Mouse (Mus musculus) adrenal gland, adult (tissue): ENCODE data around the gene Chit1.

ENCODE experiments used
- DNase-seq, 2 experiments: peaks; one replicate each; pipeline ENCODE4 v3.0.0; 2022 to 2023; ENCODE audit warnings: low spot score in 1 of 2; ENCODE audit not compliant: inconsistent age in 2 of 2

The Chit1 gene

DNA sequence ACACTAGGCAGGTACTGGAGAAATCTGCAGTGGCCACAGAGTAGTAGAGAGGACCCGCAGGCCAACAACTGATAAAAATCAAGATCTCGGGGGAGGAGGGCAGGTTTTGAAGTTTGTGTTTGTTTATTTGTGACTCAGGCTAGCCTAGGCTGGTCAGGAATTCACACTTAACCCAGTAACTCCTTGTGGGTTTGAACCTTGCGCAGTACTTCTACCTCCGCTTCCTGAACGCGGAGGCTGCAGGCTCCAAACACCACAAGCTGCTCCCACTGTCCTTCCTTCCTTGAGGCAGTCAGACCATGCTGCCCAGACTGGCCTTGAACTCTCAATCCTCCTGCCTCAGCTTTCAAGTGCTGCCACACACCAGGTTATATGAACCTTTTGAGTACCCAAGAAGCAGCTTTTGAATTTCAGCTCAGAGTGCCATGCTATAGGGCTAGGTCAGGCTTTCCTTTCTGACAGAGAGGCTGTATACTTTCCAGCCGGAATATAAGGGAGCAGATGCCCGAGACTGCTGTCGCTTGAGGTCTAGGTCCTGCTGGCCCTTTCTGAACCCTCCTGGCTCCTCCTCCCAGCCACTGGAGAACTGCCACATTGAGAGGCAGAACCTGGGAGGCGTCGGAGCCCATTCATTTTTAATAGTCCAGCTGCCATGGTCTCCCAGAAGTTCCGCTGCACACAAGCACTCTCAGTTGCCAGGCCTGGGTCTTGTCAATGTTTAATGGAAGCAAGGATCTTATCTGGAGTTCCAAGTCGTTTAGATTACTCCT lies 12.9 kb upstream of the Chit1 start:
- peak; percentile 74 to 87 for DNase-seq

DNA sequence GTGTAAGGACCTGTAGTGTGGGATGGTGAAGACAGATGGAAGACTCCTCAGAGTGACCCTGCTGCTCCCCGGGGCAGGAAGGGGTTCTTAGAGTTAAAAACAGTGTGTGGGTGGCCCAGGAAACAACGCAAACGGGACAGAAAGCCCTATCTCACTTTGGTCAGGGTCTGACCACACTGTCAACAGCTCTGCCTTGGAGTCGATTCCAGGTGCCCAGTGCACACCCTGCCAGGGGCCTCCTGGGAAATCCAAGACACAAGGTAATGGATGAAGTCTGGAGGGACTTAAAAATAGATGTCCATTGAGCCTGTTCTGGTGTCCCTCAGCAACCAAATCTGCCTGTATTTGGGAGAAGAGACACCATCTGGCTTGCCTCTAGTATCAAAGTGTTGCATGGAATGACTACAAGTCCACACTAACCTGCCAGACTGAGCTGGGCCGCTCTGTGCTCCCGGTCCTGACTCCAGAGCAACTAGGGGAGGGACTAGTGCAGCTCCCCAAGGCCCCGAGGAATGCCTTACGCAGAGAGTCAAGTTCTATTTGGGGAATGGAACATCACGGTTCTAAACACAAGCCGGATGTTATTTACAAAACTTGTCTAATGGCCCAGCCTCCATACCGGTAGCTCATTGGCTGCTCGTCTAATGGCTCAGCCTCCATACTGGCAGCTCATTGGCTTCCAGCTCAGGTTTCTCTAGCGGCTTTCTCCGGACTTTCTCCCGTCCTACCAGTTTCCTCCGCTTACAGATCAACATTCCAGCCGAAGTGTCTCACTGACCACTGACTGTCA lies 12.1 kb upstream of the Chit1 start:
- peak; percentile 93 to 96 for DNase-seq

DNA sequence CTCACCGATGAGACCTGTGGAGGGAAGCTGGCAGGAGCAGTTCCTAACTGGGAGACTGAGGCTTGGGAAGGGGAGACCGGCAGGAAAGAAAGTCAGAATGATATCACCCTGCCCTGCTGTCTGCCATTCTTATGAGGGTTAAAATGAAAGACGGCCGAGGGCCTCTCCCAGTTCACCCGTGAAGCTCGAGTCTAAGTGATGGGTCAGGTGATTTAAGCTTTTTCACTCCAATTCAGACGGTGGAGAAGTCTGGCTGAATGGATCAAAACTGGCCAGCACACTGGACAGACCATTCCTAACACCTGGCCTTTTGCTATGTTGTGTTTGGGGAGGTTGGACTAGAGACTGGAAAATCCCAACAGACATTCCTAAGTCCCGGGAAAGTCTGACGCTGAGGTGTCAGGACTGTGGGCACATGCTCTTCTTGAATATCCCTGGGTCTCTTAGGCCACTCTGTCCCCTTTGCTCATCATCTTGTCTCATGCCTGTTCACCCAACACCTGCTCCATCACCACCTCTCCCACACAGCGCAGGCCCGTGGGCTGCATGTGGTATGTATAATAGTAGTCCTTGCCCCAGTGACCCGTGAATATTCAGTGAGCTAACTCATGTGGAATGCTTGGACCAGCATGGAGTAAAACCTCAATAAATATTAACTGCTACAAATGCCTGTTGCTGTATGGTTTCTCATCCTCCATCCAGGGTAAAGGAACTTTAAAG lies 11.4 kb upstream of the Chit1 start:
- peak in 1 of 2 experiments; percentile 50 for DNase-seq

DNA sequence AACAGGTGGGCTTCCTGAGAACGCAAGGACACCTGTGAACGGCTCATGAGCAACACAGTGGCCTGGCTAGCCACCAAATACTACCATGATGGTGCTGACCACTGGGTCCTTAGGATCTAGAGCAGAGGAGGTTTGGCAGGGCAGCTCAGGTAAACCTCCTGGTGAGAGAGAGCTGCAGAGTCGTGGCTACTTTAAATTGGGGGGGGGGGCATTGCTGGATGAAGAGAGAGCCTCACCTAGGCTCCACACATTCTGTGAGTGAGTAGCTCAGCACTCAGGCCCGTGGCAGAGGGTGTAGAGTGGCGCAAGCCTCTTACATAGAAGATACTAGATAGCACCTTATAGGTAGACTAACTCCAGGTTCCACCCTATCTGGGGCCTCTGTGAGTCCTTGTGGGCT lies 10.6 kb upstream of the Chit1 start:
- DNase-seq = no peak

DNA sequence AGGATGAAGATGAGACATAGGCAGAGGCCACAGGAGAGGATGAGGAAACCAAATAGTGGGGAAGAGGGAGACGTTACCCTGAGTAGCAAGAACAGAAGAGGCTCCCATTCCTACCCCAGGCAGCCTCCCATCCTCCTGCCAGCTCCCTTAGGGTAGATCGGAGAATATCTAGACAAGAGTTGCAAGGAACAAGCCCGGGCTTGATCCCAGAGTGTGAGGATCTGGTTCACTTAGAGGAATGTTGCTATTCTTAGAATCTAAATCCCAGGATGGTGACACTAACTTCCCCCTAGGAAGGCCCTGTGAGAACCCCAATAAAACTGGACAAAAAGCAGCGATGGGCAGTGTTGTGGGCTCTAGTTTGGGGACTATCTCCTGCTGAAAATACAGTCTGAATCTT lies 10.1 kb upstream of the Chit1 start:
- DNase-seq = peak; percentile 18 to 37

DNA sequence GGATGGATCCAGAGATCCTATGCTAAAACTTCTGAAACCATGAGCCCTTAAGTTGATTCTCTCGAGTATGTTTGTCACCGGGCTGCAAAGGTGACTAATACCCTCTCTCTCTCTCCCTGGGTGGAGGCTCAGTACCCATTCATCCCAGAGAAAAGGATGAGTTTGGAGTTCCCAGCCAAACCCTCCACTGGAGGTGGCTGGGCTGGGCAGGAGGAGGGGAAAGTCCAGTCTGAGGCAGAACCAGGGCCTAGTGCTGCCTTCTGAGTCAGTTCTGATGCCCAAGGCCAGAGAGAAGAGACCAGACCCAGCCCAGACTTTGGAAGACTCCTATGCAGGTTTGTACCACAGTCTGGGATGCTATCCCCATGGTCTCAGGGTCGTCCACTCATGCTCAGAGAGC lies 9.4 kb upstream of the Chit1 start:
- DNase-seq = peak; percentile 45 to 50

DNA sequence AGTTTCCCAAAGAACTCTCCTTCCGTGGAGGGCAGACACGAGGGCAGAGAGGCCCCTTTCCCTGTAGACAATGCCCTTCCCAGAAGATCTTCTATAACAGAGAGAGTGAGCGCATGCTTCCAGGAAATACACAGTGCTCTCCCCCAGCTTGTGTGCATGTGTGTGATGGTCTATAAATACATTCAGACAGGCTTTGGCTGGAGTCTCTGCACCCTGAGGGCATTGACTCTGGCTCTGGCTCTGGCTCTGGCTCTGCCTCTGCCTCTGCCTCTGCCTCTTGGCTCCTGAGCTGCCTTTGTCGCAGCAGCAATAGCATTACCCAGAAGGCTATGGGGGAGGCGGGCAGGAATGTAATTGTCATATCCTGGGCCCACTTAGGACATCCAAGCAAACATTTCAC lies 7.2 kb upstream of the Chit1 start:
- peak; percentile 31 to 45 for DNase-seq

DNA sequence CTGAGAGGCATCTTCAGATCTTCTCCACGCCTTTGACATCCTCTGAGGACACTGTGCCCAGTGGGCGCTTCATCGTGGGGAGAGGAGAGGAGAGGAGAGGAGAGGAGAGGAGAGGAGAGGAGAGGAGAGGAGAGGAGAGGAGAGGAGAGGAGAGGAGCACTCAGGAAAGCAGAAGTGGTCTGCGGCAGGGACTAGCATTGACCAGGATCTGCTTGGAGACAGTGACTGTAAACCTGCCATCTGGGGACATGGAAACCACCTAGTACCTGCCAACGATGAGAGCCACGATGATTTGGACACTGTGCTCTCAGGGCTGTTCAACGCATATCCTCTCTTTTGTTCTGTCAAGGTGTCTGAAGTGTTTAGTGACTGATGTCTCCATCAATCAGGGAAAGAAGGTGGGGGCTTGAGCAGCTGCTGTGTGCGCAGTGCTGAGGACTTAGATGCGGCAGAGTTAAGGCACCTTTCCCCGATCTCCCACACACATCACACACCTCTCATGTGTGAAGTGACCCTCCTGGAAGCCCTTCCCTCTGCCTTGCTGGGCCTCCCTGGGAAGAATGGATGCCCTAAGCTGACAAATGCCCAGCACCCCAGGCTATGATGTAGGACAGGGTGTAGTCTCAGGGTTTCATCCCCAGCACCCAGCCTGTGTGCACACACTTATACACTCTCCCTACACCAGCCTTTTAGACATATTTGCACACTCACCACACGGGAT lies 5.8 kb upstream of the Chit1 start:
- peak; percentile 12 to 37 for DNase-seq

DNA sequence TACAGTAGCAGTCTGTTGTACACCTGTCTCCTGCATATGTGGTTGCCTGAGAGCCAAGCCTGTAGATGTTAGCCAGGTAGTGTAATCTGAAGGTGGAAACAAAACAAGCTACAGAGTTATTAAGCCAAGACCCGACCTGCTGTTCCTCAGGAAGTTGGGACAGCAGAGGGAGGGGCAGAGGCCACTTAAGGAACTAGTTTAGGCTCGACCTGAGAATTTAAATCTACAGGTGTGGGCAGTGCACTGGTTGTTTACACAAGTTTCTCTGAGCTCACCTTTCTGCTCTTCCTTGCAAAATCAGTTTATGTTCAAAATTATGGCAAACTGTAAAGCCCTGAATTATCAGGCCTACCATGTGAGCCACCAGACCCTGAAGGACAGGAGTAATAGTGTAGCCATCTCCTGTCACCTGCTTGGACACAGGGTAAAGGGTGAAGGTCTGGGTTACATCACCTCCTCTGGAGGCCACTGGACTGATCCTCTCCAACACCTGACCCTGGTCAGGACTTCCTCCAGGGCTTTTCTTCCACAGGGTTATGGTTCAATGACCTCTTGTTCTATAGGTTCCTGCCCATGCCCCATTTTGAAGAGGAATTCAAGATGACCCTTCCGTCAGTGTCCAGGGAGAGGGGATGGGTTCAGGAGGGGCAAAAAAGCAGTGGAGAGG lies 5.1 kb upstream of the Chit1 start:
- peak; percentile 7 to 42 for DNase-seq

DNA sequence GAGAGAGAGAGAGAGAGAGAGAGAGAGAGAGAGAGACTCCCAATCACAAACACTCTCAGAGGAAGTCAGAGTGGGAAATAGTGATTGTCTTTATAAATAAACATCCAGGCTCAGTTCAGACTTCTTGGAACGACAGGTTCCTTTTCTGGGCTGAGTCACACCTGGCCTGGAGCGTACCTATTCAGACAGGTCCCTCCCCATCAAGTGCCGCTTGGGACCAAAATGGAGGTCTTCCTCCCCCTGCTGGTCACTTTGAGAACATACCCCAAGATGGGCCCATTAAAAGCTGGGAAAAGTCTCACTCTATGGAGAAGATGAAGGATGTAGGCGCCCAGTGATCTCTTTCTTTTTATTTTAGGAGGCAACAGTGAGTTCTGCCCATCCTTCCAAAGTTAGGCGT lies 4.3 kb upstream of the Chit1 start:
- DNase-seq = peak; percentile 67 to 91

DNA sequence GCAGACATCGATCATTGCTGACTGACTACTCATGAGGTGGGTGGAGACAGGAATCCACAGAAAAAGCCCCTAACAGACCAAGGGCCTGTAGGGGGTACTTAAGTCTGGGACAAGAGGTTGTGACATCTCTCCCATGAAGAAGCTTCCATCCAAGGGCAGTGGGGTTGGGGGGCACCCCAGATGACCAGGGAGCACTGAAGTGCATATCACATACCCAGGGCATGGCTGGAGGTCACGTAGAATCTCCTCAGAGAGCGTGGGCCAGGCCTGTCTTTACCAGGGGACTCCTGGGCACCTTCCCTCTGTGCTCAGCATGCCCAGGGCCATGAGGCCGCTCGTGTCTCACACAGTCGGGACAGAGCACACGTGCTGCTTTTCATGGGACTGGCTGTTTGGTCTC lies 3.3 kb upstream of the Chit1 start:
- no peak for DNase-seq

DNA sequence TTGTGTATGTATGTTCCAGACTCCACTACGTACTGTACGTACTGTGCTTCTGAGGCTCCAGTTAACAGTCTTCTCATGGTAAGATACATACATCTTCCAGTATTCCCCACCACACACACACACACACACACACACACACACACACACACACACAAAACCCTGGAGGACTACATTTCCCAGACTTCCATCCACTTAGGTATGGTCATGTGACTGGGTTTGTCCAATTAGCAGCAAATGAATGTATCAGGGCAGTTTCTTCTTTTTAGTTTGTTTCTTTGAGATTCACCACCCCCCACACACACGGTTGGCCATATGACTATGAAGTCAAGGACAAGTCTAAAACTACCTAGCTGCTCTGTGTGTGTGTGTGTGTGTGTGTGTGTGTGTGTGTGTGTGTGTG lies 1.0 kb upstream of the Chit1 start:
- DNase-seq = peak in 1 of 2 experiments; percentile 40

DNA sequence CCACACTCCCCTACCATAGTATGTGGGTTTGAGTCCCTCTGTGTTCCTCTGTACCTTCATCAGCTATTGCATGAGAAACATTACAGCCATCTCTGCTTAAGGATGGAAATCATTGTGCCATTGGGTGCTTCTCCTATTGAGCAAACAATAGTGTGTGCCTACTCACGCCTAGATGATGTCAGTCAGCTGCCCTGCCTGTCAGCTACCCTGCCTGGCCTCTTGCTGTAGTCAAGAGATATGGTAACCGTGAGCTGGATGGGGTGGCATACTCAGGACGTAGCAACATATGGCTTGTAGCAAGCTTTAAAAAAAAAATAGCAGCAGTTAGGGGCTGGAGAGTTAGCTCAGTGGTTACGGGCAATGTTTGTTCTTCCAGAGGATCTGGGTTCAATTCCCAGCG lies 593 bp upstream of the Chit1 start:
- peak in 1 of 2 experiments; percentile 31 for DNase-seq

DNA sequence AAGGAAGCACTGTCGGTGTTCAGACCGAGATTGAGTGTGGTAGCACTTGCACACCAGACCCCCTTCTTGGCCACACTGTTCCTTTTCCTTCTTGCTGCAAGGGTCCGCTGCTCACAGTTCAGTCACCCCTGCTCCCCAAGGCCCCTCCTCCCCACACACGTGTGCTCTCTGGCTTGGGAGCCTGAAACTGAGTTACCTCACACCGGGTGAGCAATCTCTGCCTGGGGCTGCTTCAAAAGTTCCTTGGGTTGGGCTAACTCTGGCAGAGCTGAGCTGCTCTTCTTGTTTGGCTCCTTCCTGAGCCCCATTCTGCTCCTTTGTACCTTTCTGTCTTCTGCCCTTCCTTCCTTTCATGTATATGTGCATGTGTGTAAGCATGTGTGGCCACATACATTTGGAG lies 2.5 kb downstream of the Chit1 start:
- peak in 1 of 2 experiments; percentile 15 for DNase-seq

DNA sequence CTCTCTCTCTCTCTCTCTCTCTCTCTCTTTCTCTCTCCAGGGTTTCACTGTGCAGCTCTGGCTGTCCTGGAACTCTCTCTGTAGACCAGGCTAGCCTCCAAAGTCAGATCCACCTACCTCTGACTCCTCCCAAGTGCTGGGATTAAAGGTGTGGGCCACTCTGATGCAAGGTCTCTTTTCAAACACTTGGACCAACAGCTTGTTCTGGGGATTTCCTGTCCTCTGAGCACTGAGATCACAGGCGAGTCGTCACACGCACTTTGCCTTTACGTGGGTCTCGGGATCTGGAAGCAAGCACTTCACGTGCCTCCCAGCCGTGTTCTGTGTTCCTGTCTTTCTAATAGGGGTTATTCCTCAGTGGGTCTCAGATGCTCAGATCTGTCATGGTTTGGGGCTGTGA lies 3.0 kb downstream of the Chit1 start:
- DNase-seq = no peak

DNA sequence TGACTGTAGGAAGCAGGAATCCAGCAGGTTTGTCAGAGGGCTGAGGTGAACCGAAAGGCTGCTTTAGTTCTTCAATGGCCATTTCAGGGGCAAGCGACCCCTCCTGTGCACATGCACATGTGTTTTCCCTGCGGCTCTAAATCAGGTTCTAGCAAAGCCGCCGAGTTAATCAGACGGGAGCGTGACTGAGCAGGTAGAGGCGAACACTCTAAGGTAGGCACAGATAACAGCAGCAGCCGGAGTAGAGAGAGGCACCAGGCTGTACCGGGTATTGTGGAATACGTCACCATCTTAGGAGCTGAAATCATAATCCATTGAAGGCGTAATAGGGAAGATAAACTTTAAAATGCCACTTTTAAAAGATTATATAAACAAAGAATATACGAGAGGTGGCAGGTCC lies 3.7 kb downstream of the Chit1 start:
- DNase-seq = peak in 1 of 2 experiments; percentile 16

DNA sequence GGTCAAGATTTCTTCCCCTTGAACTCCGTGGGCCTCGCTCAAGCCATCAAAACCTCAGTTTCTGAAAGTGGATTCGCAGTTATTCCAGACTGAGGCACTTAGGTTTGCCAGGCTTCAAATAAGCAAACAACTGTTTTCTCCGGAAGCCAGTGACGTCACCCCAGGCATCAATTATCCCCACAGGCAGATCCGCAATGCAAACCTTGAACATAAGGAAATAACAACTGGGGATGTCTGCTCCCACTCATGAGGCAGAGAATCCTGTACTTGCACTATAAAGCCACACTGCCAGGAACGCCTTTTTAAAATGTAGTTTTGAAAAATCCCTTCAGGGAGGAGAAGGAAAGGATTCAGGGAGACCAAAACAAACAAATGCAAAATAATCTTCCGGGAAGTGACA lies 4.4 kb downstream of the Chit1 start:
- peak in 1 of 2 experiments; percentile 18 for DNase-seq

DNA sequence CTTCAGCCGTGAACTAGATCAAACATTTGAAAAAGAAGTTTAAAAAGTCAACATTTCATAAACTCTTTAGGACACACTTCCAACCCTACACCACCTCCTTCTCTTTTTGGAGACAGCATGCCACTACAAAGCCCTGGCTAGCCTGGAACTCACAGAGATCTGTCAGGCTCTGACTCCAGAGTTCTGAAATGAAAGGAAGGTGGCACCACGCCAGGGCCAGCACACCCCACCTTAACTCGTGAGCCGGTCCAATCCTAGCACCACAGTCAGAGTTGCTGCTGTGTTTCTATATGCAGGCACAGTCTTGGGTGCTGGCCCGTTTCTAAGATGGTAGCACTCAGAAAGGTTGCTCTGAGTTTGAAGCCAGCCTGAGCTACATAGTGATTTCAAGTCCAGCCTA lies 6.1 kb downstream of the Chit1 start:
- no peak for DNase-seq

DNA sequence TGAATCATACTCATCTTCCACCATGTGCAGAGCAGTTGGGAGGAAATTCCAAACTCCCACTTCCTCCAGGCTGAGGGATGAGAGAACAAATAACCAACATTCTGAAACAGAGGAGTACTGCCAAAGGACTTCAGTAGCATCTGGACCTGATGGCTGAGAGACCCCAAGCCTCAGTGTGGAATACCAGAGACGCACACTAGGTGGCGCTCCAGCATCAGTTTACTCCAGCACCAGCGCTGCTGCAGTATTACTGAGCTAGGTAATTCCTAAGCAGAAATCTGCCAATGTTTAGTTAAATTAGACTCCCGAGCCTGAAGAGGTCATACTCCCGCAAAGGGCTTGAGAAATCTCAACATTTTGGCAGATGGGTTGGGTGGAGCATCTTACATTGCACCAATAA lies 9.1 kb downstream of the Chit1 start:
- peak; percentile 78 to 93 for DNase-seq

DNA sequence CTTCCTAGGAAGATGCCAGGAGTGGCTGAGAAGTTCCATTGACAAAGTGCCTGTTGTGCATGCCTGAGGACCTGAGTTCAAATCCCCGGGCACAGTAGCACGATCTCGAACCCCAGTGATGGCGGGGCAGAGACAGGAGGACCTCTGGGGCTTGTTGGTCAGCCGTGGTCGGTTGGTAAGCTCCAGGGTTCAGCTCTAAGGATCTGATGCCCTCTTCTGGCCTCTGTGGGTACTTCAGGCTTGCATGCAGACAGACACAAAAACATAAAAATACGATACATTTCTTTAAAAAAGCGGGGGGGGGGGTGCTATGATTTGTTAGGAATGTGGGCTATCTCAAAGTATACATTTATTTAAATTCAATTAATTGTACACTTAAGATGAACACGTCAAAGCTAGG lies 11.2 kb downstream of the Chit1 start:
- no peak for DNase-seq

DNA sequence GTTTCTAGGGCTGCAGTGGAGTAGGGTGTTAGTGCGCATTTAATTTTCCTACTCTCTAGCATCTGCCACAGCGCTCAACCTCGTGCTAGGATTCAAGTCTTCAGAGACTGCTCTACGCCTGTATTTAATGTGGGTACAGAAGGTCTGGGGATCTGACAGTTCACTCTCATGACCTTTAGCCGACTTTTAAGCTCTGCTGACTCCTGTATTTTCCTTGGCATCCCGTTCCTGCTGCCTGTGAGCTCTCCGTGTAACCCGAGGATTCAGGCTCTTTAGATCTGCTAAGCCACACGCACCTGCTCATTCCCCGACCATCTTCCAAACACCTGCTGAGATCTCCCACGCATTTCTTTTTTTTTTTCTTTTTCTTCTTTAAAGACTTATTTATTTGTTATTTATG lies 22.3 kb downstream of the Chit1 start:
- DNase-seq = no peak
